Mouse (Mus musculus) E14TG2a.4 (cell line): ENCODE data around the gene Trpc7.

Experiments used
- CTCF ChIP-seq: conservative IDR thresholded peaks from 2 replicates; pipeline ENCODE4 v1.5.1; 2014; ENCODE audit warnings: low read length
- NANOG ChIP-seq: IDR thresholded peaks from 2 replicates; pipeline ENCODE4 v1.6.1; 2014; ENCODE audit warnings: borderline replicate concordance, low read length, mixed read lengths

DNA sequence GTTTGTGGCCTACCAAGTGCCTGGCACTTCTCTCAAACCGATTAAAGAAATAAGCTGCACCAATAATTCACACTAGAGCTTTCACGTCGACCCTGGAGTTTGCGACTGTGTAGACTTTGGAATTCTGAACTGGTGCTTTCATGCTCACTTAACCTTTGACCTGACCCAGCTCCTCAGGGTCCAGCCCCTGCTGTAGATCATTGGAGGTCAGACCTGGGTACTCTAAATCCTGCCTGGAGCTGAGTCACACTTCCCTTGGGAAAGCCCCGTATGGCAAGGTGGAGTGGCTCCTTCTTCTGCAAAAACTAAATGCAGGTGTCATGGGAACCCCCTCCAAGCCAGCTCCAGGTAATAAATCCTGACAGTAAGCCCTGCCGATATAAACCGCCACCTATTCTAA lies 5.9 kb downstream of the Trpc7 start:
- TF ChIP-seq CTCF (no peak), NANOG (no peak)
